Mouse (Mus musculus) testis, adult 2 months (tissue): ENCODE measurements at regions not wholly inside any gene's neighbourhood (a gene's known extent, or its start where the extent isn't known, plus 50 kb on each side); places are given as distances from the start of the nearest gene placed in this dataset.

ENCODE experiments used
- CTCF ChIP-seq: fragments of 200-500 bp; IDR thresholded peaks from 2 replicates; pipeline ENCODE4 v1.5.1; 2012; ENCODE audit warnings: low read depth, mild to moderate bottlenecking, inconsistent platforms, low read length, moderate library complexity; ENCODE audit not compliant: control insufficient read depth, insufficient read depth, insufficient replicate concordance
- POLR2A ChIP-seq: fragments of 200-500 bp; IDR thresholded peaks from 2 replicates; pipeline ENCODE4 v1.6.1; 2012; ENCODE audit warnings: low read depth, mild to moderate bottlenecking, inconsistent platforms, low read length, moderate library complexity; ENCODE audit not compliant: control insufficient read depth

DNA sequence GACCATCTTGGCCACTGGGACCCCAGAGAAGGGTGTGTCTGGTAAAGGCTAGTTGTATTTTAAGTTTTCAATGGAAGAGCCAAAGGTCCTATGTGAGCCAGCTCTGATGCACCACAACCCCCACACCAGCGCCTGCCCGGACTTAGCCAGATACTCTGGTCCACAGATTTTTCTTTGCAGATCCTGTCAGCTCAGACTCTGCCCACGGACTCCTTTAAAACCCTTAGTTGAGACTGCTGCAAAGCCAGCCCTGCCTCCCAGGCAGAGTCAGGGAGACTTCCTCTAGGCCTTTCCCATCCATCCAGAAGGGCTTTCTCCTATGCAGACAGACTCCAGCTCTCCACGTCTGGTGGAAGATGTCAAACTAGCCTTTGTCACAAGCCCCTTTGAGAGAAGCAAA lies 115.2 kb downstream of the Vegfa start:
- TF ChIP-seq POLR2A: no peak
- TF ChIP-seq CTCF: no peak
